10 mouse cellular contexts compared by ENCODE assay signal in genomic region chr7:109708961-109709382, GRCm38 (mm10). TPM values are rescaled to one million over a fixed set of nuclear protein-coding genes. Genes with fewer than 3 reads are reported as not detected.
DNase-seq lines count a peak whose midpoint lies in the region; ATAC-seq and TF ChIP-seq lines count a peak whose summit lies in the region.
"Had no signal": no experiment of that assay in that cellular context is flagged by ENCODE, and none has a peak within 500 bp of the region (broad histone marks: within the 10 kb centered on the region; RNA-seq: fewer than 3 reads in every experiment).

No protein-coding gene starts in this region.

- no peaks in the 10 kb centered on the region for H3K27me3 ChIP-seq in forebrain, embryonic 12.5 days
- no peaks in the 10 kb centered on the region for H3K27me3 ChIP-seq in hindbrain, embryonic 13.5 days
- H3K27me3 ChIP-seq: neural tube, embryonic 12.5 days had no signal

- no peaks in the 10 kb centered on the region for H3K9me3 ChIP-seq in forebrain, embryonic 12.5 days
- H3K9me3 ChIP-seq in hindbrain, embryonic 13.5 days, result no peaks in the 10 kb centered on the region
- H3K9me3 ChIP-seq: neural tube, embryonic 12.5 days had no signal

- peaks cover 9% of the 10 kb centered on the region; the same call in 1 of the 2 replicates for H3K4me1 ChIP-seq in forebrain, embryonic 12.5 days
- 0 out of 2 replicates have a peak, but pooled peaks cover 3% of the 10 kb centered on the region for H3K4me1 ChIP-seq in hindbrain, embryonic 13.5 days (replicated peaks)
- H3K4me1 ChIP-seq: neural tube, embryonic 12.5 days had no signal

- H3K36me3 ChIP-seq in forebrain, embryonic 12.5 days (replicated peaks), result peaks cover 32% of the 10 kb centered on the region
- peaks cover 36% of the 10 kb centered on the region for H3K36me3 ChIP-seq in hindbrain, embryonic 13.5 days

- TF ChIP-seq CTCF in layer of hippocampus, adult 2 months (conservative IDR thresholded peaks at IDR 0.05), result no peak

- 83% methylated on average over 3 of the region's 3 CpGs for WGBS in forebrain, embryonic 12.5 days
- 80% methylated on average over 3 of the region's 3 CpGs for WGBS in hindbrain, embryonic 13.5 days

- no peak for DNase-seq in layer of hippocampus, adult 2 months (ENCODE audit: low spot score in 2 of 2)
- DNase-seq in layer of hippocampus, adult 18-20 months (ENCODE audit: low spot score in 2 of 2), result no peak
- DNase-seq in gastrocnemius, postnatal 25 days, result peak; percentile 78
- peak; percentile 56 for DNase-seq in kidney, adult 9 months
- DNase-seq in skeletal muscle tissue, adult 2 months (ENCODE audit: low read depth, low spot score), result peak; percentile 80
- DNase-seq in natural killer cell, adult 2 months (ENCODE audit: low spot score in 2 of 2), result no peak

- ATAC-seq in forebrain, embryonic 12.5 days (ENCODE audit: low FRiP score), result no peak
- no peak for ATAC-seq in hindbrain, embryonic 13.5 days (ENCODE audit: low FRiP score)

- H3K4me2 ChIP-seq in forebrain, embryonic 12.5 days, result no peak overlapping the region
- H3K4me2 ChIP-seq in hindbrain, embryonic 13.5 days, result no peak overlapping the region
- H3K4me2 ChIP-seq: neural tube, embryonic 12.5 days had no signal

- no peak overlapping the region for H3K9ac ChIP-seq in forebrain, embryonic 12.5 days
- no peak overlapping the region for H3K9ac ChIP-seq in hindbrain, embryonic 13.5 days
- H3K9ac ChIP-seq: neural tube, embryonic 12.5 days had no signal

- H3K27ac ChIP-seq in layer of hippocampus, adult 2 months, result peak overlapping the region; percentile 64
- H3K27ac ChIP-seq in forebrain, embryonic 12.5 days, result no peak overlapping the region
- no peak overlapping the region for H3K27ac ChIP-seq in hindbrain, embryonic 13.5 days
- H3K27ac ChIP-seq: neural tube, embryonic 12.5 days had no signal

- no peak overlapping the region for H3K4me3 ChIP-seq in layer of hippocampus, adult 2 months
- H3K4me3 ChIP-seq in forebrain, embryonic 12.5 days (replicated peaks), result no peak overlapping the region
- no peak overlapping the region for H3K4me3 ChIP-seq in hindbrain, embryonic 13.5 days
- H3K4me3 ChIP-seq: neural tube, embryonic 12.5 days had no signal

RNA-seq across cellular contexts. Expression of gene Akip1, which starts 5.5 kb away (rescaled TPM):
- total RNA-seq in layer of hippocampus, adult 2 months (2021), result 1 to 10 TPM; 4.1 to 6.3 TPM
- 1 to 10 TPM; 5.1 to 6.5 TPM for total RNA-seq in layer of hippocampus, adult 18-20 months (2021)
- 1 to 10 TPM; 5.4 to 8.2 TPM for total RNA-seq in gastrocnemius, postnatal 25 days (2021)
- 15.6 and 17.4 TPM in 2 replicates for polyA plus RNA-seq in forebrain, embryonic 12.5 days (2016; fragmentation: Nextera tagmentation; extraction: Ambion mirVana)
- polyA plus RNA-seq in hindbrain, embryonic 13.5 days (2015; fragmentation: Nextera tagmentation; extraction: Ambion mirVana), result 15.5 TPM in 2 replicates

RNA-seq across cellular contexts. Expression of gene St5, which starts 5.6 kb away (rescaled TPM):
- total RNA-seq in layer of hippocampus, adult 2 months (2021), result 10 to 100 TPM; 49.0 to 53.9 TPM
- 10 to 100 TPM; 43.5 to 47.8 TPM for total RNA-seq in layer of hippocampus, adult 18-20 months (2021)
- total RNA-seq in gastrocnemius, postnatal 25 days (2021), result 1 to 10 TPM; 8.0 to 8.3 TPM
- polyA plus RNA-seq in forebrain, embryonic 12.5 days (2016; fragmentation: Nextera tagmentation; extraction: Ambion mirVana), result 24.6 and 26.0 TPM in 2 replicates
- polyA plus RNA-seq in hindbrain, embryonic 13.5 days (2015; fragmentation: Nextera tagmentation; extraction: Ambion mirVana), result 22.6 and 25.6 TPM in 2 replicates

RNA-seq across cellular contexts. Expression of gene BC051019, which starts 14.7 kb away (rescaled TPM):
- under 1 TPM in 1 of 2 experiments, not detected in 1; 0.23 TPM for total RNA-seq in layer of hippocampus, adult 2 months (2021)
- under 1 TPM; 0.15 to 0.20 TPM for total RNA-seq in layer of hippocampus, adult 18-20 months (2021)
- not detected for total RNA-seq in gastrocnemius, postnatal 25 days (2021)
- not detected in 2 replicates for polyA plus RNA-seq in forebrain, embryonic 12.5 days (2016; fragmentation: Nextera tagmentation; extraction: Ambion mirVana)
- polyA plus RNA-seq in hindbrain, embryonic 13.5 days (2015; fragmentation: Nextera tagmentation; extraction: Ambion mirVana), result 0.16 and 1.00 TPM in 2 replicates
- polyA plus RNA-seq: neural tube, embryonic 12.5 days had no signal

RNA-seq across cellular contexts. Expression of gene Ascl3, which starts 22.6 kb away (rescaled TPM):
- total RNA-seq in layer of hippocampus, adult 2 months (2021), result not detected
- not detected for total RNA-seq in layer of hippocampus, adult 18-20 months (2021)
- not detected for total RNA-seq in gastrocnemius, postnatal 25 days (2021)
- polyA plus RNA-seq in forebrain, embryonic 12.5 days (2016; fragmentation: Nextera tagmentation; extraction: Ambion mirVana), result not detected in 2 replicates
- 0.42 TPM in 1 of 2 replicates, not detected in the other for polyA plus RNA-seq in hindbrain, embryonic 13.5 days (2015; fragmentation: Nextera tagmentation; extraction: Ambion mirVana)
- total RNA-seq: ES-E14 had no signal
- polyA plus RNA-seq: neural tube, embryonic 12.5 days had no signal

RNA-seq across cellular contexts. Expression of gene Tmem9b, which starts 43.7 kb away (rescaled TPM):
- total RNA-seq in layer of hippocampus, adult 2 months (2021), result 100 to 1,000 TPM; 101 to 102 TPM
- total RNA-seq in layer of hippocampus, adult 18-20 months (2021), result 100 to 1,000 TPM; 102 to 104 TPM
- total RNA-seq in gastrocnemius, postnatal 25 days (2021), result 10 to 100 TPM; 24.5 to 25.9 TPM
- polyA plus RNA-seq in forebrain, embryonic 12.5 days (2016; fragmentation: Nextera tagmentation; extraction: Ambion mirVana), result 48.9 and 49.8 TPM in 2 replicates
- polyA plus RNA-seq in hindbrain, embryonic 13.5 days (2015; fragmentation: Nextera tagmentation; extraction: Ambion mirVana), result 110 and 113 TPM in 2 replicates

Comparison
In these comparisons a context has a peak if more than half of its experiments do, and no peak if none do; other contexts are left out.
1. DNase-seq: peak in gastrocnemius, postnatal 25 days (single experiment), kidney, adult 9 months (single experiment) and skeletal muscle tissue, adult 2 months (single experiment); none in layer of hippocampus, adult 2 months (0 of 2), layer of hippocampus, adult 18-20 months (0 of 2) and natural killer cell, adult 2 months (0 of 2).
2. RNA of gene St5, which starts 5.6 kb away (total RNA-seq): 49.0 to 53.9 TPM in layer of hippocampus, adult 2 months and 43.5 to 47.8 TPM in layer of hippocampus, adult 18-20 months; 8.0 to 8.3 TPM in gastrocnemius, postnatal 25 days; every median in the first group is over 4 times any median in the second.